Comparison of ENCODE assay signal across 8 mouse cellular contexts in genomic region chr13:23554925-23555838, GRCm38 (mm10). TPM values are rescaled to one million over a fixed set of nuclear protein-coding genes. Genes with fewer than 3 reads are reported as not detected.
DNase-seq lines count a peak whose midpoint lies in the region; ATAC-seq and TF ChIP-seq lines count a peak whose summit lies in the region.

No protein-coding gene starts in this region.

- H3K27ac ChIP-seq in intestine, postnatal 0 days (ENCODE audit: low read depth, low read length), result peak overlapping the region; percentile 85
- peak overlapping the region; percentile 97 for H3K27ac ChIP-seq in limb, embryonic 14.5 days (replicated peaks; ENCODE audit: low read depth, low read length)
- peak overlapping the region; percentile 85 for H3K27ac ChIP-seq in midbrain, embryonic 15.5 days
- peak overlapping the region; percentile 95 for H3K27ac ChIP-seq in spleen, adult 2 months (ENCODE audit: insufficient read depth, low read length)

- peak overlapping the region; percentile 78 for H3K4me2 ChIP-seq in intestine, postnatal 0 days (replicated peaks; ENCODE audit: low read depth)
- H3K4me2 ChIP-seq in limb, embryonic 14.5 days (replicated peaks; ENCODE audit: low read depth, low read length, severe bottlenecking), result peak overlapping the region; percentile 94
- peak overlapping the region; percentile 99 for H3K4me2 ChIP-seq in midbrain, embryonic 15.5 days

- no peaks in the 10 kb centered on the region for H3K9me3 ChIP-seq in intestine, postnatal 0 days (ENCODE audit: control insufficient read depth)
- no peaks in the 10 kb centered on the region for H3K9me3 ChIP-seq in limb, embryonic 14.5 days (ENCODE audit: control insufficient read depth, low read length)
- H3K9me3 ChIP-seq in midbrain, embryonic 15.5 days, result no peaks in the 10 kb centered on the region

- TF ChIP-seq CTCF in intestine, postnatal 0 days (IDR thresholded peaks at IDR 0.05; ENCODE audit: low read depth), result no peak
- no peak for TF ChIP-seq CTCF in spleen, adult 2 months (IDR thresholded peaks at IDR 0.05; ENCODE audit: extremely low read depth, insufficient read depth, insufficient read length, insufficient replicate concordance)

- peak; percentile 95; the same call in 1 of the 2 replicates for TF ChIP-seq POLR2A in limb, embryonic 14.5 days (IDR thresholded peaks at IDR 0.05; ENCODE audit: borderline replicate concordance, extremely low read depth, insufficient read depth, insufficient read length)
- peak; percentile 95 for TF ChIP-seq POLR2A in spleen, adult 2 months (IDR thresholded peaks at IDR 0.05; ENCODE audit: low read depth, low read length)

- H3K9ac ChIP-seq in intestine, postnatal 0 days (ENCODE audit: low read depth, low read length), result peak overlapping the region; percentile 70
- H3K9ac ChIP-seq in limb, embryonic 14.5 days (ENCODE audit: low read depth, low read length, severe bottlenecking), result peak overlapping the region; percentile 73
- H3K9ac ChIP-seq in midbrain, embryonic 15.5 days, result peak overlapping the region; percentile 53

- peak; percentile 64 for ATAC-seq in granulocyte monocyte progenitor cell, adult 5-6 weeks (replicated peaks; ENCODE audit: poor library complexity, severe bottlenecking)
- ATAC-seq in intestine, postnatal 0 days, result peak; percentile 79
- ATAC-seq in limb, embryonic 14.5 days (ENCODE audit: low FRiP score, low read depth), result peak; percentile 77
- peak; percentile 72 for ATAC-seq in midbrain, embryonic 15.5 days (replicated peaks)

- WGBS in intestine, postnatal 0 days, result under 1% methylated on average over 53 of the region's 54 CpGs
- under 1% methylated on average over 52 of the region's 54 CpGs for WGBS in limb, embryonic 14.5 days
- WGBS in midbrain, embryonic 15.5 days, result under 1% methylated on average over 54 of the region's 54 CpGs
- under 1% methylated on average over 54 of the region's 54 CpGs for WGBS in spleen, adult 2 months

- H3K27me3 ChIP-seq in intestine, postnatal 0 days (replicated peaks; ENCODE audit: control insufficient read depth, insufficient read depth, low read length), result no peaks in the 10 kb centered on the region
- H3K27me3 ChIP-seq in limb, embryonic 14.5 days (ENCODE audit: control insufficient read depth, insufficient read depth, low read length), result no peaks in the 10 kb centered on the region
- H3K27me3 ChIP-seq in midbrain, embryonic 15.5 days (replicated peaks), result no peaks in the 10 kb centered on the region
- H3K27me3 ChIP-seq in spleen, adult 2 months (ENCODE audit: control insufficient read depth, insufficient read depth, low read length), result no peaks in the 10 kb centered on the region

- no peaks in the 10 kb centered on the region for H3K36me3 ChIP-seq in intestine, postnatal 0 days (ENCODE audit: control insufficient read depth, insufficient read depth)
- no peaks in the 10 kb centered on the region for H3K36me3 ChIP-seq in limb, embryonic 14.5 days (ENCODE audit: control insufficient read depth, insufficient read depth, low read length)
- no peaks in the 10 kb centered on the region for H3K36me3 ChIP-seq in midbrain, embryonic 15.5 days (replicated peaks)
- no peaks in the 10 kb centered on the region for H3K36me3 ChIP-seq in spleen, adult 2 months (ENCODE audit: control insufficient read depth, insufficient read depth, low read length)

- H3K4me3 ChIP-seq in intestine, postnatal 0 days (ENCODE audit: low read depth, low read length), result peak overlapping the region; percentile 46
- peak overlapping the region; percentile 51 for H3K4me3 ChIP-seq in limb, embryonic 14.5 days (replicated peaks; ENCODE audit: low read length)
- H3K4me3 ChIP-seq in midbrain, embryonic 15.5 days, result peak overlapping the region; percentile 51
- H3K4me3 ChIP-seq in spleen, adult 2 months (ENCODE audit: extremely low read depth, insufficient read depth, insufficient read length), result peak overlapping the region; percentile 62

- DNase-seq in kidney, adult 11 months, result peak; percentile 58
- no peak for DNase-seq in kidney, adult 9 months
- peak; percentile 97 for DNase-seq in embryo, embryonic 10.5 days (ENCODE audit: low spot score)
- DNase-seq in limb, embryonic 14.5 days (ENCODE audit: low spot score), result peak; percentile 96
- peak in 1 of 2 experiments; percentile 75 for DNase-seq in spleen, adult 2 months (ENCODE audit: low read depth in 1 of 2, low spot score in 2 of 2)

- H3K4me1 ChIP-seq in intestine, postnatal 0 days (replicated peaks; ENCODE audit: control insufficient read depth, insufficient read depth, low read length), result no peaks in the 10 kb centered on the region
- peaks cover 15% of the 10 kb centered on the region for H3K4me1 ChIP-seq in limb, embryonic 14.5 days (ENCODE audit: control insufficient read depth, insufficient read depth, low read length)
- H3K4me1 ChIP-seq in midbrain, embryonic 15.5 days, result peaks cover 34% of the 10 kb centered on the region
- H3K4me1 ChIP-seq in spleen, adult 2 months (ENCODE audit: control insufficient read depth, insufficient read depth, insufficient read length), result peaks cover 4% of the 10 kb centered on the region

RNA-seq across cellular contexts. Expression of gene Hist1h1d, which starts 2.1 kb away (rescaled TPM):
- 13.1 and 13.2 TPM in 2 replicates for total RNA-seq in granulocyte monocyte progenitor cell, adult 5-6 weeks (2014; fragmentation: Nextera tagmentation)
- 109 and 113 TPM in 2 replicates for total RNA-seq in granulocyte monocyte progenitor cell, adult 5-6 weeks (2017)
- polyA plus RNA-seq in intestine, postnatal 0 days (2015; fragmentation: Nextera tagmentation; extraction: Ambion mirVana), result 0.13 and 0.21 TPM in 2 replicates
- polyA plus RNA-seq in limb, embryonic 14.5 days (2012; rRNA removed), result 0.50 and 0.62 TPM in 2 replicates
- polyA plus RNA-seq in limb, embryonic 14.5 days (2014; fragmentation: Nextera tagmentation; extraction: Ambion mirVana), result 0.47 and 0.61 TPM in 2 replicates
- polyA plus RNA-seq in midbrain, embryonic 15.5 days (2015; fragmentation: Nextera tagmentation; extraction: Ambion mirVana), result 0.14 and 0.15 TPM in 2 replicates
- polyA plus RNA-seq in spleen, adult 2 months (2012; rRNA removed), result 0.30 and 0.39 TPM in 2 replicates

RNA-seq across cellular contexts. Expression of gene Hist1h4f, which starts 3.7 kb away (rescaled TPM):
- total RNA-seq in granulocyte monocyte progenitor cell, adult 5-6 weeks (2014; fragmentation: Nextera tagmentation), result 37.6 and 86.3 TPM in 2 replicates
- 2,370 and 2,590 TPM in 2 replicates for total RNA-seq in granulocyte monocyte progenitor cell, adult 5-6 weeks (2017)
- polyA plus RNA-seq in intestine, postnatal 0 days (2015; fragmentation: Nextera tagmentation; extraction: Ambion mirVana), result 0.46 TPM in 1 of 2 replicates, not detected in the other
- polyA plus RNA-seq in limb, embryonic 14.5 days (2012; rRNA removed), result 13.7 and 21.4 TPM in 2 replicates
- 2.6 and 2.8 TPM in 2 replicates for polyA plus RNA-seq in limb, embryonic 14.5 days (2014; fragmentation: Nextera tagmentation; extraction: Ambion mirVana)
- not detected in 2 replicates for polyA plus RNA-seq in midbrain, embryonic 15.5 days (2015; fragmentation: Nextera tagmentation; extraction: Ambion mirVana)
- polyA plus RNA-seq in spleen, adult 2 months (2012; rRNA removed), result 24.8 and 33.8 TPM in 2 replicates

RNA-seq across cellular contexts. Expression of gene Hist1h3e, which starts 7.0 kb away (rescaled TPM):
- total RNA-seq in granulocyte monocyte progenitor cell, adult 5-6 weeks (2014; fragmentation: Nextera tagmentation), result 27.2 and 37.9 TPM in 2 replicates
- total RNA-seq in granulocyte monocyte progenitor cell, adult 5-6 weeks (2017), result 218 and 293 TPM in 2 replicates
- polyA plus RNA-seq in intestine, postnatal 0 days (2015; fragmentation: Nextera tagmentation; extraction: Ambion mirVana), result 2.2 and 2.4 TPM in 2 replicates
- polyA plus RNA-seq in limb, embryonic 14.5 days (2012; rRNA removed), result 36.1 and 54.1 TPM in 2 replicates
- 6.7 and 7.0 TPM in 2 replicates for polyA plus RNA-seq in limb, embryonic 14.5 days (2014; fragmentation: Nextera tagmentation; extraction: Ambion mirVana)
- polyA plus RNA-seq in midbrain, embryonic 15.5 days (2015; fragmentation: Nextera tagmentation; extraction: Ambion mirVana), result 1.0 and 1.4 TPM in 2 replicates
- 36.8 and 50.5 TPM in 2 replicates for polyA plus RNA-seq in spleen, adult 2 months (2012; rRNA removed)

RNA-seq across cellular contexts. Expression of gene Hist1h3f, which starts 11.3 kb away (rescaled TPM):
- total RNA-seq in granulocyte monocyte progenitor cell, adult 5-6 weeks (2014; fragmentation: Nextera tagmentation), result 4.9 and 8.2 TPM in 2 replicates
- 77.5 and 127 TPM in 2 replicates for total RNA-seq in granulocyte monocyte progenitor cell, adult 5-6 weeks (2017)
- 0.37 TPM in 1 of 2 replicates, not detected in the other for polyA plus RNA-seq in intestine, postnatal 0 days (2015; fragmentation: Nextera tagmentation; extraction: Ambion mirVana)
- 4.1 and 7.4 TPM in 2 replicates for polyA plus RNA-seq in limb, embryonic 14.5 days (2012; rRNA removed)
- polyA plus RNA-seq in limb, embryonic 14.5 days (2014; fragmentation: Nextera tagmentation; extraction: Ambion mirVana), result 0.65 and 1.00 TPM in 2 replicates
- polyA plus RNA-seq in midbrain, embryonic 15.5 days (2015; fragmentation: Nextera tagmentation; extraction: Ambion mirVana), result 0.27 and 0.32 TPM in 2 replicates
- 10.2 and 16.1 TPM in 2 replicates for polyA plus RNA-seq in spleen, adult 2 months (2012; rRNA removed)

RNA-seq across cellular contexts. Expression of gene Hist1h2bh, which starts 12.0 kb away (rescaled TPM):
- total RNA-seq in granulocyte monocyte progenitor cell, adult 5-6 weeks (2014; fragmentation: Nextera tagmentation), result 17.1 and 20.3 TPM in 2 replicates
- 126 and 172 TPM in 2 replicates for total RNA-seq in granulocyte monocyte progenitor cell, adult 5-6 weeks (2017)
- 0.18 and 0.23 TPM in 2 replicates for polyA plus RNA-seq in intestine, postnatal 0 days (2015; fragmentation: Nextera tagmentation; extraction: Ambion mirVana)
- polyA plus RNA-seq in limb, embryonic 14.5 days (2012; rRNA removed), result 5.2 and 6.1 TPM in 2 replicates
- polyA plus RNA-seq in limb, embryonic 14.5 days (2014; fragmentation: Nextera tagmentation; extraction: Ambion mirVana), result 0.48 and 0.57 TPM in 2 replicates
- polyA plus RNA-seq in midbrain, embryonic 15.5 days (2015; fragmentation: Nextera tagmentation; extraction: Ambion mirVana), result 0.15 and 0.44 TPM in 2 replicates
- 4.9 and 8.4 TPM in 2 replicates for polyA plus RNA-seq in spleen, adult 2 months (2012; rRNA removed)
